Mouse (Mus musculus): ENCODE data around the gene Atp8b5.

- TF ChIP-seq EP300 (IDR thresholded peaks at IDR 0.05; ENCODE audit: low read depth), result no peak
- TF ChIP-seq CTCF (IDR thresholded peaks at IDR 0.05; ENCODE audit: low read depth), result no peak
These were observed 42.9 kb downstream of the Atp8b5 start for GRCm38 (mm10) chr4:43309696-43310338.

Measured in liver, embryonic 14.5 days (tissue).